Mouse (Mus musculus): ENCODE measurements around the gene Pbx1. TPM values are rescaled to one million over a fixed set of nuclear protein-coding genes. Genes with fewer than 3 reads are reported as not detected.
"Not testable (repeated sequence)": the region's sequence is repeated elsewhere in the genome, so short reads cannot be mapped to it uniquely, and the experiment has no call there.

Gene Pbx1
- 10 to 100 TPM; 25.2 to 28.0 TPM for total RNA-seq (2021)
- long read RNA-seq, experiment 1, partial matches to known transcripts = 0 of 2 reads
- long read RNA-seq, experiment 1, other reads (novel, unspliced or antisense) = 2 of 2 reads
- long read RNA-seq, experiment 2, partial matches to known transcripts = 0 of 4 reads
- long read RNA-seq, experiment 2, other reads (novel, unspliced or antisense) = 4 of 4 reads

- DNase-seq (ENCODE audit: low spot score) = not testable (repeated sequence)
Measured at GRCm38 (mm10) chr1:168432232-168432280, at the start of gene Pbx1. Pbx1 (minus strand) TSS chr1:168432270.

- no peak for DNase-seq (ENCODE audit: low spot score)
Measured at GRCm38 (mm10) chr1:168479626-168480025, 47.6 kb upstream of the Pbx1 start.

- DNase-seq (ENCODE audit: low spot score) = no peak
Measured at GRCm38 (mm10) chr1:168478829-168479228, 46.8 kb upstream of the Pbx1 start.

- peak; percentile 78 for DNase-seq (ENCODE audit: low spot score)
Measured at GRCm38 (mm10) chr1:168476917-168477316, 44.8 kb upstream of the Pbx1 start.

GRCm38 (mm10) chr1:168476216-168476897 lies 44.3 kb upstream of the Pbx1 start:
- peak; percentile 59 for DNase-seq (ENCODE audit: low spot score)

GRCm38 (mm10) chr1:168475579-168476208 lies 43.6 kb upstream of the Pbx1 start:
- no peak for DNase-seq (ENCODE audit: low spot score)

GRCm38 (mm10) chr1:168473255-168474069 lies 41.4 kb upstream of the Pbx1 start:
- DNase-seq (ENCODE audit: low spot score) = peak; percentile 4

GRCm38 (mm10) chr1:168472545-168473254 lies 40.6 kb upstream of the Pbx1 start:
- no peak for DNase-seq (ENCODE audit: low spot score)

GRCm38 (mm10) chr1:168459426-168459825 lies 27.4 kb upstream of the Pbx1 start:
- no peak for DNase-seq (ENCODE audit: low spot score)

GRCm38 (mm10) chr1:168457191-168457747 lies 25.2 kb upstream of the Pbx1 start:
- DNase-seq (ENCODE audit: low spot score) = peak; percentile 48

GRCm38 (mm10) chr1:168455178-168455577 lies 23.1 kb upstream of the Pbx1 start:
- peak; percentile 49 for DNase-seq (ENCODE audit: low spot score)

- no peak for DNase-seq (ENCODE audit: low spot score)
Measured at GRCm38 (mm10) chr1:168433671-168434070, 1.6 kb upstream of the Pbx1 start.

GRCm38 (mm10) chr1:168432281-168432725 lies 233 bp upstream of the Pbx1 start:
- peak; percentile 98 for DNase-seq (ENCODE audit: low spot score)

- DNase-seq (ENCODE audit: low spot score) = no peak
Measured at GRCm38 (mm10) chr1:168431711-168432231, 299 bp downstream of the Pbx1 start.

- peak; percentile 30 for DNase-seq (ENCODE audit: low spot score)
Measured at GRCm38 (mm10) chr1:168430868-168431710, 981 bp downstream of the Pbx1 start.

GRCm38 (mm10) chr1:168429856-168430644 lies 2.0 kb downstream of the Pbx1 start:
- no peak for DNase-seq (ENCODE audit: low spot score)

- DNase-seq (ENCODE audit: low spot score) = no peak
Measured at GRCm38 (mm10) chr1:168429406-168429805, 2.7 kb downstream of the Pbx1 start.

GRCm38 (mm10) chr1:168428255-168428654 lies 3.8 kb downstream of the Pbx1 start:
- no peak for DNase-seq (ENCODE audit: low spot score)

- no peak for DNase-seq (ENCODE audit: low spot score)
Measured at GRCm38 (mm10) chr1:168427596-168427995, 4.5 kb downstream of the Pbx1 start.

Measured in gastrocnemius, adult 18-20 months (tissue).